Mouse (Mus musculus) MEL (cell line): ENCODE measurements around the gene Uba52. TPM values are rescaled to one million over a fixed set of nuclear protein-coding genes. Genes with fewer than 3 reads are reported as not detected.

Source experiments
- DNase-seq: peaks from one replicate; pipeline ENCODE4 v3.0.0; 2011; ENCODE audit warnings: low read depth, low spot score
- H3K27ac ChIP-seq: 2 replicates; pipeline ENCODE4 v1.5.1; 2012; ENCODE audit warnings: low read depth, mild to moderate bottlenecking, control low read depth, low read length, moderate library complexity; ENCODE audit not compliant: control insufficient read depth
- H3K27me3 ChIP-seq, 2 experiments: fragments of 150-350 bp in 1 of 2; sonication (generic) in 1 of 2; 2 replicates each; pipeline ENCODE4 v1.6.1; 2012; ENCODE audit warnings: low read length in 2 of 2, mild to moderate bottlenecking in 2 of 2, improper control_type of control experiment in 1 of 2, moderate library complexity in 1 of 2; ENCODE audit not compliant: insufficient read depth in 2 of 2, control insufficient read depth in 1 of 2
- H3K36me3 ChIP-seq, 2 experiments: 2 replicates each; pipeline ENCODE4 v1.6.1; 2012 to 2014; ENCODE audit warnings: low read length in 2 of 2, improper control_type of control experiment in 1 of 2, inconsistent platforms in 1 of 2, mild to moderate bottlenecking in 1 of 2; ENCODE audit not compliant: insufficient read depth in 2 of 2, control insufficient read depth in 1 of 2
- H3K4me1 ChIP-seq, 2 experiments: fragments of 150-350 bp in 1 of 2; sonication (generic) in 1 of 2; 2 replicates each; pipeline ENCODE4 v1.6.1; 2012; ENCODE audit warnings: low read length in 2 of 2, improper control_type of control experiment in 1 of 2, mild to moderate bottlenecking in 1 of 2; ENCODE audit not compliant: insufficient read depth in 2 of 2, control insufficient read depth in 1 of 2
- H3K4me3 ChIP-seq, 2 experiments: fragments of 150-350 bp in 1 of 2; sonication (generic) in 1 of 2; 2 replicates each; pipeline ENCODE4 v1.5.1; 2012; ENCODE audit warnings: low read depth in 2 of 2, low read length in 2 of 2, mild to moderate bottlenecking in 2 of 2, moderate library complexity in 2 of 2, control low read depth in 1 of 2, improper control_type of control experiment in 1 of 2; ENCODE audit not compliant: control insufficient read depth in 1 of 2, insufficient read depth in 1 of 2
- H3K79me2 ChIP-seq: 2 replicates; pipeline ENCODE4 v1.6.1; 2012; ENCODE audit warnings: mild to moderate bottlenecking, low read length, moderate library complexity; ENCODE audit not compliant: control insufficient read depth, poor library complexity, insufficient read depth
- H3K9ac ChIP-seq: 2 replicates; pipeline ENCODE4 v1.6.1; 2012; ENCODE audit warnings: low read depth, mild to moderate bottlenecking, control low read depth, low read length, moderate library complexity; ENCODE audit not compliant: control insufficient read depth, poor library complexity, severe bottlenecking
- H3K9me3 ChIP-seq: fragments of 150-350 bp; sonication (generic); replicated peaks from 2 replicates; pipeline ENCODE4 v1.6.1; 2012; ENCODE audit warnings: mild to moderate bottlenecking, low read length, improper control_type of control experiment, moderate library complexity; ENCODE audit not compliant: insufficient read depth
- BHLHE40 ChIP-seq: IDR thresholded peaks from 2 replicates; pipeline ENCODE4 v1.6.1; 2012; ENCODE audit warnings: low read depth, mild to moderate bottlenecking, inconsistent platforms, low read length, improper control_type of control experiment, borderline replicate concordance
- CTCF ChIP-seq, 3 experiments: IDR thresholded peaks in 2 of 3; conservative IDR thresholded peaks in 1 of 3; 2 replicates each; pipeline ENCODE4 v1.5.1; 2011 to 2012; ENCODE audit warnings: low read length in 3 of 3, low read depth in 2 of 3, mild to moderate bottlenecking in 2 of 3, improper control_type of control experiment in 1 of 3, inconsistent platforms in 1 of 3, mixed read lengths in 1 of 3, moderate library complexity in 1 of 3; ENCODE audit not compliant: control insufficient read depth in 1 of 3, insufficient read depth in 1 of 3, poor library complexity in 1 of 3, severe bottlenecking in 1 of 3
- E2F4 ChIP-seq: IDR thresholded peaks from 2 replicates; pipeline ENCODE4 v1.6.1; 2011; ENCODE audit warnings: low read depth, low read length, improper control_type of control experiment, borderline replicate concordance
- GATA1 ChIP-seq: IDR thresholded peaks from 2 replicates; pipeline ENCODE4 v1.6.1; 2011; ENCODE audit warnings: low read depth, low read length, improper control_type of control experiment
- JUND ChIP-seq: IDR thresholded peaks from 2 replicates; pipeline ENCODE4 v1.6.1; 2011; ENCODE audit warnings: low read depth, mild to moderate bottlenecking, improper control_type of control experiment, low read length
- KAT2A ChIP-seq: conservative IDR thresholded peaks from 2 replicates; pipeline ENCODE4 v1.6.1; 2012; ENCODE audit warnings: low read depth, low read length, improper control_type of control experiment, inconsistent platforms
- MAX ChIP-seq: IDR thresholded peaks from 2 replicates; pipeline ENCODE4 v1.6.1; 2011; ENCODE audit warnings: low read length, improper control_type of control experiment
- MAZ ChIP-seq: IDR thresholded peaks from 2 replicates; pipeline ENCODE4 v1.6.1; 2012; ENCODE audit warnings: low read depth, mild to moderate bottlenecking, inconsistent platforms, low read length, improper control_type of control experiment
- MXI1 ChIP-seq: IDR thresholded peaks from 2 replicates; pipeline ENCODE4 v1.6.1; 2011; ENCODE audit warnings: mild to moderate bottlenecking, low read depth, low read length, improper control_type of control experiment
- MYB ChIP-seq: IDR thresholded peaks from 2 replicates; pipeline ENCODE4 v1.6.1; 2011; ENCODE audit warnings: mild to moderate bottlenecking, low read depth, low read length, improper control_type of control experiment
- NRF1 ChIP-seq: IDR thresholded peaks from 2 replicates; pipeline ENCODE4 v1.6.1; 2014; ENCODE audit warnings: low read depth, mild to moderate bottlenecking, inconsistent platforms, low read length, improper control_type of control experiment, moderate library complexity; ENCODE audit not compliant: poor library complexity, insufficient read depth, severe bottlenecking
- POLR2A ChIP-seq, 2 experiments: IDR thresholded peaks; 2 replicates each; pipeline ENCODE4 v1.6.1; 2011 to 2012; ENCODE audit warnings: low read length in 2 of 2, mild to moderate bottlenecking in 2 of 2, control low read depth in 1 of 2, improper control_type of control experiment in 1 of 2, low read depth in 1 of 2, moderate library complexity in 1 of 2; ENCODE audit not compliant: control insufficient read depth in 1 of 2, insufficient read depth in 1 of 2, poor library complexity in 1 of 2
- POLR2AphosphoS2 ChIP-seq: IDR thresholded peaks from 2 replicates; pipeline ENCODE4 v1.6.1; 2011; ENCODE audit warnings: low read length, improper control_type of control experiment
- POLR2AphosphoS5 ChIP-seq: IDR thresholded peaks from 2 replicates; pipeline ENCODE4 v1.6.1; 2012; ENCODE audit warnings: low read depth, borderline replicate concordance, mild to moderate bottlenecking, inconsistent platforms, low read length, moderate library complexity, mixed read lengths
- SMC3 ChIP-seq: IDR thresholded peaks from 2 replicates; pipeline ENCODE4 v1.6.1; 2011; ENCODE audit warnings: low read depth, low read length, improper control_type of control experiment
- TBP ChIP-seq: IDR thresholded peaks from 2 replicates; pipeline ENCODE4 v1.8.0; 2011; ENCODE audit warnings: low read depth, low read length, improper control_type of control experiment
- USF1 ChIP-seq: IDR thresholded peaks from 2 replicates; pipeline ENCODE4 v1.6.1; 2014; ENCODE audit warnings: low read depth, mild to moderate bottlenecking, inconsistent platforms, low read length, improper control_type of control experiment, moderate library complexity
- USF2 ChIP-seq, 2 experiments: IDR thresholded peaks; 2 replicates each; pipeline ENCODE4 v1.6.1; 2011 to 2012; ENCODE audit warnings: improper control_type of control experiment in 2 of 2, low read length in 2 of 2, borderline replicate concordance in 1 of 2, inconsistent platforms in 1 of 2, low read depth in 1 of 2, mild to moderate bottlenecking in 1 of 2; ENCODE audit not compliant: insufficient read depth in 1 of 2
- ZKSCAN1 ChIP-seq: IDR thresholded peaks from 2 replicates; pipeline ENCODE4 v1.6.1; 2012; ENCODE audit warnings: low read depth, mild to moderate bottlenecking, inconsistent platforms, low read length, improper control_type of control experiment, moderate library complexity
- ZMIZ1 ChIP-seq: IDR thresholded peaks from 2 replicates; pipeline ENCODE4 v1.6.1; 2012; ENCODE audit warnings: low read depth, mild to moderate bottlenecking, inconsistent platforms, low read length, improper control_type of control experiment, moderate library complexity
- ZNF384 ChIP-seq: IDR thresholded peaks from 2 replicates; pipeline ENCODE4 v1.6.1; 2012; ENCODE audit warnings: low read depth, mild to moderate bottlenecking, inconsistent platforms, low read length, improper control_type of control experiment
- polyA plus RNA-seq, 2 experiments: library from polyadenylated mRNA; stranded (reverse) in 1 of 2; unstranded in 1 of 2; fragments of >175 nt in 1 of 2; fragments of >200 nt in 1 of 2; gene quantifications; 2 replicates each; pipeline versions ENCODE4 v1.2.1 to v1.2.4; 2012; ENCODE audit warnings: low replicate concordance in 2 of 2, low read depth in 1 of 2; ENCODE audit not compliant: insufficient read length in 2 of 2, insufficient read depth in 1 of 2, missing spikeins in 1 of 2
- total RNA-seq: library from RNA; depleted of rRNA; stranded (reverse); fragments of 300-350 nt; gene quantifications from 2 replicates; pipeline ENCODE4 v1.2.3, GENCODE M21; 2012

Uba52 gene
- total and polyA plus RNA-seq, 3 experiments = 2,814 to 3,633 TPM; not detected in 1

- Histone ChIP-seq H3K9me3 (no peaks in the 10 kb centered on the region), H3K27ac (no peak overlapping the region), H3K27me3 (no peaks in the 10 kb centered on the region), H3K9ac (no peak overlapping the region), H3K4me1 (peaks cover 25 to 41% of the 10 kb centered on the region in 2 experiments), H3K4me3 (no peak overlapping the region), H3K79me2 (peaks cover 11% of the 10 kb centered on the region; the same call in 1 of the 2 replicates), H3K36me3 (peaks cover 0 to 18% of the 10 kb centered on the region in 2 experiments; a peak in 3 of 4 replicates)
- TF ChIP-seq ZMIZ1 = no peak
- peak in 1 of 3 experiments; percentile 32; a peak in 2 of 6 replicates for TF ChIP-seq CTCF (IDR thresholded peaks at IDR 0.05 in 2 of 3, conservative IDR thresholded peaks at IDR 0.05 in 1 of 3; ENCODE audit: control insufficient read depth in 1 of 3, insufficient read depth in 1 of 3, low read depth in 2 of 3, low read length in 3 of 3, poor library complexity in 1 of 3, severe bottlenecking in 1 of 3)
- peak; percentile 31 for DNase-seq
Measured at GRCm38 (mm10) chr8:70558334-70558733, 47.7 kb upstream of the Uba52 start.

- Histone ChIP-seq H3K27me3 (no peaks in the 10 kb centered on the region), H3K79me2 (peaks cover 19% of the 10 kb centered on the region), H3K9me3 (no peaks in the 10 kb centered on the region), H3K4me1 (peaks cover 2 to 16% of the 10 kb centered on the region in 2 experiments; a peak in 3 of 4 replicates), H3K4me3 (no peak overlapping the region), H3K27ac (no peak overlapping the region), H3K9ac (no peak overlapping the region), H3K36me3 (peaks cover 0 to 3% of the 10 kb centered on the region in 2 experiments; a peak in 2 of 4 replicates)
- TF ChIP-seq E2F4 (no peak), ZNF384 (no peak), MAZ (no peak), JUND (no peak), TBP (no peak), BHLHE40 (no peak), MAX (no peak), KAT2A (no peak), MXI1 (no peak), POLR2AphosphoS2 (no peak), GATA1 (no peak), POLR2A (IDR thresholded peaks at IDR 0.05; ENCODE audit: control insufficient read depth in 1 of 2, insufficient read depth in 1 of 2, low read depth in 1 of 2, low read length in 2 of 2, poor library complexity in 1 of 2) (no peak), NRF1 (no peak), USF2 (IDR thresholded peaks at IDR 0.05; ENCODE audit: borderline replicate concordance in 1 of 2, insufficient read depth in 1 of 2, low read depth in 1 of 2, low read length in 2 of 2) (no peak), POLR2AphosphoS5 (no peak), SMC3 (no peak), ZKSCAN1 (no peak), MYB (no peak), USF1 (no peak)
- no peak for DNase-seq
Measured at GRCm38 (mm10) chr8:70555079-70555747, 44.6 kb upstream of the Uba52 start.
